Mouse (Mus musculus) intestine, postnatal 0 days (tissue): Measurements from ENCODE around the gene Mapk12. TPM values are rescaled to one million over a fixed set of nuclear protein-coding genes. Genes with fewer than 3 reads are reported as not detected.

Experiments used
- ATAC-seq: fragments of 200-750 bp; cut with Nextera tagmentation; 2 replicates; pipeline ENCODE4 v1.8.0; 2017; ENCODE audit warnings: mild to moderate bottlenecking, moderate TSS enrichment, moderate library complexity
- H3K27ac ChIP-seq: fragments of 300-500 bp; sonication (generic); 2 replicates; pipeline ENCODE4 v1.5.1; 2014; ENCODE audit warnings: mild to moderate bottlenecking, low read depth, low read length, moderate library complexity
- H3K27me3 ChIP-seq: fragments of 300-500 bp; sonication (generic); replicated peaks from 2 replicates; pipeline ENCODE4 v1.6.1; 2014; ENCODE audit warnings: low read length, mixed read lengths; ENCODE audit not compliant: control insufficient read depth, insufficient read depth
- H3K36me3 ChIP-seq: fragments of 300-500 bp; sonication (generic); 2 replicates; pipeline ENCODE4 v1.6.1; 2014; ENCODE audit warnings: mild to moderate bottlenecking, moderate library complexity; ENCODE audit not compliant: control insufficient read depth, insufficient read depth
- H3K4me1 ChIP-seq: fragments of 300-500 bp; sonication (generic); replicated peaks from 2 replicates; pipeline ENCODE4 v1.6.1; 2014; ENCODE audit warnings: antibody characterized with exemption, low read length, mixed read lengths; ENCODE audit not compliant: control insufficient read depth, insufficient read depth
- H3K4me2 ChIP-seq: fragments of 300-500 bp; sonication (generic); replicated peaks from 2 replicates; pipeline ENCODE4 v1.6.1; 2014; ENCODE audit warnings: low read depth, mild to moderate bottlenecking, moderate library complexity
- H3K4me3 ChIP-seq: fragments of 300-500 bp; sonication (generic); 2 replicates; pipeline ENCODE4 v1.5.1; 2014; ENCODE audit warnings: low read depth, low read length
- H3K9ac ChIP-seq: fragments of 300-500 bp; sonication (generic); 2 replicates; pipeline ENCODE4 v1.6.1; 2014; ENCODE audit warnings: mild to moderate bottlenecking, low read depth, low read length
- H3K9me3 ChIP-seq: fragments of 300-500 bp; sonication (generic); 2 replicates; pipeline ENCODE4 v1.6.1; 2016; ENCODE audit warnings: mixed run types; ENCODE audit not compliant: control insufficient read depth
- CTCF ChIP-seq: sonication (generic); IDR thresholded peaks from 2 replicates; pipeline ENCODE4 v1.5.1; 2016; ENCODE audit warnings: low read depth, mild to moderate bottlenecking, control low read depth, antibody characterized with exemption, moderate library complexity
- WGBS: fragments of 180-500 bp; shearing (Covaris S2); extraction: QIAGEN DNeasy Blood & Tissue Kit; methylation state at CpG from one replicate; pipeline ENCODE4 v1.1.7; 2014; 5-methylcytosine and 5-hydroxymethylcytosine counted together
- polyA plus RNA-seq: library from polyadenylated mRNA; unstranded; fragments of >200 nt; fragmentation: Nextera tagmentation; extraction: Ambion mirVana; gene quantifications from 2 replicates; pipeline ENCODE4 v1.2.1, GENCODE M21; 2015

Gene Mapk12
- polyA plus RNA-seq, result 2.3 and 2.7 TPM in 2 replicates

- peak within 1 kb of the TSS; percentile 85 for H3K4me2 ChIP-seq
- TF ChIP-seq CTCF, result no peak
- H3K4me3 ChIP-seq, result peak within 1 kb of the TSS; percentile 52
- under 1% methylated on average over 21 of the region's 21 CpGs for WGBS
- no peaks in the 10 kb centered on the region for H3K36me3 ChIP-seq
- H3K9me3 ChIP-seq, result no peaks in the 10 kb centered on the region
- ATAC-seq, result peak; percentile 14; the same call in 1 of the 2 replicates
- H3K27ac ChIP-seq, result no peak within 1 kb of the TSS
- no peaks in the 10 kb centered on the region for H3K4me1 ChIP-seq
- H3K9ac ChIP-seq, result peak within 1 kb of the TSS; percentile 54
- H3K27me3 ChIP-seq, result peaks cover 46% of the 10 kb centered on the region
Measured at GRCm38 (mm10) chr15:89140659-89141252, at the start of gene Mapk12. Gene Mapk12, minus strand, starts transcription at chr15:89140703.

- no peak overlapping the region for H3K4me2 ChIP-seq
- TF ChIP-seq CTCF, result no peak
- H3K4me3 ChIP-seq, result no peak overlapping the region
- H3K9me3 ChIP-seq, result no peaks in the 10 kb centered on the region
- no peak for ATAC-seq
- H3K36me3 ChIP-seq, result peaks cover 12% of the 10 kb centered on the region; the same call in 1 of the 2 replicates
- H3K9ac ChIP-seq, result no peak overlapping the region
- no peak overlapping the region for H3K27ac ChIP-seq
- no peaks in the 10 kb centered on the region for H3K4me1 ChIP-seq
- no peaks in the 10 kb centered on the region for H3K27me3 ChIP-seq
- WGBS, result 81% methylated on average over 5 of the region's 5 CpGs
Measured at GRCm38 (mm10) chr15:89184937-89185227, 44.4 kb upstream of the Mapk12 start.

- Histone ChIP-seq H3K27me3 (no peaks in the 10 kb centered on the region), H3K9ac (no peak overlapping the region), H3K9me3 (no peaks in the 10 kb centered on the region), H3K27ac (no peak overlapping the region), H3K4me2 (no peak overlapping the region), H3K36me3 (peaks cover 12% of the 10 kb centered on the region; the same call in 1 of the 2 replicates), H3K4me3 (no peak overlapping the region), H3K4me1 (no peaks in the 10 kb centered on the region)
- TF ChIP-seq CTCF, result no peak
- no peak for ATAC-seq
- 83% methylated on average over 5 of the region's 5 CpGs for WGBS
Measured at GRCm38 (mm10) chr15:89184141-89184936, 43.8 kb upstream of the Mapk12 start.

GRCm38 (mm10) chr15:89182842-89183241 lies 42.3 kb upstream of the Mapk12 start:
- H3K9me3 ChIP-seq, result no peaks in the 10 kb centered on the region
- H3K27me3 ChIP-seq, result no peaks in the 10 kb centered on the region
- no peak for TF ChIP-seq CTCF
- H3K36me3 ChIP-seq, result peaks cover 6% of the 10 kb centered on the region; the same call in 1 of the 2 replicates
- H3K4me3 ChIP-seq, result no peak overlapping the region
- no peak overlapping the region for H3K9ac ChIP-seq
- no peak for ATAC-seq
- no peak overlapping the region for H3K4me2 ChIP-seq
- WGBS, result 84% methylated on average over 5 of the region's 5 CpGs
- H3K27ac ChIP-seq, result no peak overlapping the region
- peaks cover 8% of the 10 kb centered on the region for H3K4me1 ChIP-seq

GRCm38 (mm10) chr15:89182328-89182741 lies 41.8 kb upstream of the Mapk12 start:
- Histone ChIP-seq H3K4me3 (no peak overlapping the region), H3K27me3 (no peaks in the 10 kb centered on the region), H3K36me3 (peaks cover 6% of the 10 kb centered on the region; the same call in 1 of the 2 replicates), H3K4me2 (0 out of 2 replicates have a peak overlapping the region, but pooled peaks have one; percentile 13), H3K27ac (no peak overlapping the region), H3K9me3 (no peaks in the 10 kb centered on the region), H3K9ac (no peak overlapping the region), H3K4me1 (peaks cover 13% of the 10 kb centered on the region)
- 44% methylated on average over 6 of the region's 6 CpGs for WGBS
- TF ChIP-seq CTCF, result peak; percentile 51
- no peak for ATAC-seq

DNA sequence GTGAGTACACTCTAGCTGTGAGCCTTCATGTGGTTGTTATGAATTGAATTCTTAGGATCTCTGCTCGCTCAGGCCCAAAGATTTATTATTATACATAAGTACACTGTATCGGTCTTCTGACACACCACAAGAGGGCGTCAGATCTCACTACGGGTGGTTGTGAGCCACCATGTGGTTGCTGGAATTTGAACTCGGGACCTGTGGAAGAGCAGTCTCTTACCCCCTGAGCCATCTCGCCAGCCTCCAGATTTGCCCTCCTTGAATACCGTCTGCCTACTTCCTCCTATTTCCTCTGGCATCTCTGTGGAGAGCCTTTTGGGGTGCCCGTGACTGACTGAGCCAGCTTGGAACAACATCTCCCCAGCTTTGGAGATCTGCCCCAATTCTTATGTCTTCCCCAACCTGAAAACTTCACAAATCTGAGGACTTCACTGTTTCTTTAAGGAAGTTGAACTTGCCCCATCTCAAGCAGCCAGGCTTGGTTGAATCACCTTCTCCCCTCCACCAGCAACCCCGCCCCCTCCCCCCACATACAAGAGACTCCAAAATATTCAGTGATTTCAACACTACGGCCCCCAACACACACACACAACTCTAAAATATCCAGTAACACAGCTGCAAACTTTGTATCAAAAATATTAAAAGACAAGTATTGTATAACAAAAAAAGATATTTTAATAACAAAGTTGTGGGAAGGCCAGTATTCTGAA lies 41.2 kb upstream of the Mapk12 start:
- Histone ChIP-seq H3K27me3 (no peaks in the 10 kb centered on the region), H3K9me3 (no peaks in the 10 kb centered on the region), H3K36me3 (peaks cover 3% of the 10 kb centered on the region; the same call in 1 of the 2 replicates), H3K9ac (no peak overlapping the region), H3K4me2 (peak overlapping the region; percentile 90), H3K4me1 (peaks cover 19% of the 10 kb centered on the region), H3K27ac (no peak overlapping the region), H3K4me3 (no peak overlapping the region)
- ATAC-seq, result no peak
- WGBS, result 69% methylated on average over 10 of the region's 10 CpGs
- TF ChIP-seq CTCF, result peak; percentile 53
